Mouse (Mus musculus) MEL (cell line): Measurements from ENCODE around the gene Il10. TPM values are rescaled to one million over a fixed set of nuclear protein-coding genes. Genes with fewer than 3 reads are reported as not detected.

ENCODE experiments used
- DNase-seq: peaks from one replicate; pipeline ENCODE4 v3.0.0; 2011; ENCODE audit warnings: low read depth, low spot score
- H3K27ac ChIP-seq: 2 replicates; pipeline ENCODE4 v1.5.1; 2012; ENCODE audit warnings: low read depth, mild to moderate bottlenecking, control low read depth, low read length, moderate library complexity; ENCODE audit not compliant: control insufficient read depth
- H3K27me3 ChIP-seq, 2 experiments: fragments of 150-350 bp in 1 of 2; sonication (generic) in 1 of 2; 2 replicates each; pipeline ENCODE4 v1.6.1; 2012; ENCODE audit warnings: low read length in 2 of 2, mild to moderate bottlenecking in 2 of 2, improper control_type of control experiment in 1 of 2, moderate library complexity in 1 of 2; ENCODE audit not compliant: insufficient read depth in 2 of 2, control insufficient read depth in 1 of 2
- H3K36me3 ChIP-seq, 2 experiments: 2 replicates each; pipeline ENCODE4 v1.6.1; 2012 to 2014; ENCODE audit warnings: low read length in 2 of 2, improper control_type of control experiment in 1 of 2, inconsistent platforms in 1 of 2, mild to moderate bottlenecking in 1 of 2; ENCODE audit not compliant: insufficient read depth in 2 of 2, control insufficient read depth in 1 of 2
- H3K4me1 ChIP-seq, 2 experiments: fragments of 150-350 bp in 1 of 2; sonication (generic) in 1 of 2; 2 replicates each; pipeline ENCODE4 v1.6.1; 2012; ENCODE audit warnings: low read length in 2 of 2, improper control_type of control experiment in 1 of 2, mild to moderate bottlenecking in 1 of 2; ENCODE audit not compliant: insufficient read depth in 2 of 2, control insufficient read depth in 1 of 2
- H3K4me3 ChIP-seq, 2 experiments: fragments of 150-350 bp in 1 of 2; sonication (generic) in 1 of 2; 2 replicates each; pipeline ENCODE4 v1.5.1; 2012; ENCODE audit warnings: low read depth in 2 of 2, low read length in 2 of 2, mild to moderate bottlenecking in 2 of 2, moderate library complexity in 2 of 2, control low read depth in 1 of 2, improper control_type of control experiment in 1 of 2; ENCODE audit not compliant: control insufficient read depth in 1 of 2, insufficient read depth in 1 of 2
- H3K79me2 ChIP-seq: 2 replicates; pipeline ENCODE4 v1.6.1; 2012; ENCODE audit warnings: mild to moderate bottlenecking, low read length, moderate library complexity; ENCODE audit not compliant: control insufficient read depth, poor library complexity, insufficient read depth
- H3K9ac ChIP-seq: 2 replicates; pipeline ENCODE4 v1.6.1; 2012; ENCODE audit warnings: low read depth, mild to moderate bottlenecking, control low read depth, low read length, moderate library complexity; ENCODE audit not compliant: control insufficient read depth, poor library complexity, severe bottlenecking
- H3K9me3 ChIP-seq: fragments of 150-350 bp; sonication (generic); replicated peaks from 2 replicates; pipeline ENCODE4 v1.6.1; 2012; ENCODE audit warnings: mild to moderate bottlenecking, low read length, improper control_type of control experiment, moderate library complexity; ENCODE audit not compliant: insufficient read depth
- BHLHE40 ChIP-seq: IDR thresholded peaks from 2 replicates; pipeline ENCODE4 v1.6.1; 2012; ENCODE audit warnings: low read depth, mild to moderate bottlenecking, inconsistent platforms, low read length, improper control_type of control experiment, borderline replicate concordance
- CTCF ChIP-seq, 3 experiments: IDR thresholded peaks in 2 of 3; conservative IDR thresholded peaks in 1 of 3; 2 replicates each; pipeline ENCODE4 v1.5.1; 2011 to 2012; ENCODE audit warnings: low read length in 3 of 3, low read depth in 2 of 3, mild to moderate bottlenecking in 2 of 3, improper control_type of control experiment in 1 of 3, inconsistent platforms in 1 of 3, mixed read lengths in 1 of 3, moderate library complexity in 1 of 3; ENCODE audit not compliant: control insufficient read depth in 1 of 3, insufficient read depth in 1 of 3, poor library complexity in 1 of 3, severe bottlenecking in 1 of 3
- E2F4 ChIP-seq: IDR thresholded peaks from 2 replicates; pipeline ENCODE4 v1.6.1; 2011; ENCODE audit warnings: low read depth, low read length, improper control_type of control experiment, borderline replicate concordance
- EP300 ChIP-seq, 2 experiments: IDR thresholded peaks; 2 replicates each; pipeline ENCODE4 v1.6.1; 2011; ENCODE audit warnings: improper control_type of control experiment in 2 of 2, low read length in 2 of 2, low read depth in 1 of 2, mild to moderate bottlenecking in 1 of 2
- ETS1 ChIP-seq: IDR thresholded peaks from 2 replicates; pipeline ENCODE4 v1.6.1; 2012; ENCODE audit warnings: low read depth, mild to moderate bottlenecking, inconsistent platforms, low read length, improper control_type of control experiment, moderate library complexity
- GABPA ChIP-seq: IDR thresholded peaks from 2 replicates; pipeline ENCODE4 v1.6.1; 2012; ENCODE audit warnings: low read depth, mild to moderate bottlenecking, inconsistent platforms, low read length, improper control_type of control experiment, moderate library complexity
- KAT2A ChIP-seq: conservative IDR thresholded peaks from 2 replicates; pipeline ENCODE4 v1.6.1; 2012; ENCODE audit warnings: low read depth, low read length, improper control_type of control experiment, inconsistent platforms
- MAX ChIP-seq: IDR thresholded peaks from 2 replicates; pipeline ENCODE4 v1.6.1; 2011; ENCODE audit warnings: low read length, improper control_type of control experiment
- MAZ ChIP-seq: IDR thresholded peaks from 2 replicates; pipeline ENCODE4 v1.6.1; 2012; ENCODE audit warnings: low read depth, mild to moderate bottlenecking, inconsistent platforms, low read length, improper control_type of control experiment
- MYB ChIP-seq: IDR thresholded peaks from 2 replicates; pipeline ENCODE4 v1.6.1; 2011; ENCODE audit warnings: mild to moderate bottlenecking, low read depth, low read length, improper control_type of control experiment
- NELFE ChIP-seq: IDR thresholded peaks from 2 replicates; pipeline ENCODE4 v1.6.1; 2011; ENCODE audit warnings: low read depth, low read length, improper control_type of control experiment
- POLR2A ChIP-seq, 2 experiments: IDR thresholded peaks; 2 replicates each; pipeline ENCODE4 v1.6.1; 2011 to 2012; ENCODE audit warnings: low read length in 2 of 2, mild to moderate bottlenecking in 2 of 2, control low read depth in 1 of 2, improper control_type of control experiment in 1 of 2, low read depth in 1 of 2, moderate library complexity in 1 of 2; ENCODE audit not compliant: control insufficient read depth in 1 of 2, insufficient read depth in 1 of 2, poor library complexity in 1 of 2
- POLR2AphosphoS2 ChIP-seq: IDR thresholded peaks from 2 replicates; pipeline ENCODE4 v1.6.1; 2011; ENCODE audit warnings: low read length, improper control_type of control experiment
- POLR2AphosphoS5 ChIP-seq: IDR thresholded peaks from 2 replicates; pipeline ENCODE4 v1.6.1; 2012; ENCODE audit warnings: low read depth, borderline replicate concordance, mild to moderate bottlenecking, inconsistent platforms, low read length, moderate library complexity, mixed read lengths
- RAD21 ChIP-seq: IDR thresholded peaks from 2 replicates; pipeline ENCODE4 v1.6.1; 2011; ENCODE audit warnings: mild to moderate bottlenecking, low read depth, low read length, improper control_type of control experiment
- TBP ChIP-seq: IDR thresholded peaks from 2 replicates; pipeline ENCODE4 v1.8.0; 2011; ENCODE audit warnings: low read depth, low read length, improper control_type of control experiment
- TCF12 ChIP-seq: IDR thresholded peaks from 2 replicates; pipeline ENCODE4 v1.6.1; 2014; ENCODE audit warnings: low read depth, mild to moderate bottlenecking, inconsistent platforms, low read length, improper control_type of control experiment, moderate library complexity
- USF2 ChIP-seq, 2 experiments: IDR thresholded peaks; 2 replicates each; pipeline ENCODE4 v1.6.1; 2011 to 2012; ENCODE audit warnings: improper control_type of control experiment in 2 of 2, low read length in 2 of 2, borderline replicate concordance in 1 of 2, inconsistent platforms in 1 of 2, low read depth in 1 of 2, mild to moderate bottlenecking in 1 of 2; ENCODE audit not compliant: insufficient read depth in 1 of 2
- ZMIZ1 ChIP-seq: IDR thresholded peaks from 2 replicates; pipeline ENCODE4 v1.6.1; 2012; ENCODE audit warnings: low read depth, mild to moderate bottlenecking, inconsistent platforms, low read length, improper control_type of control experiment, moderate library complexity
- ZNF384 ChIP-seq: IDR thresholded peaks from 2 replicates; pipeline ENCODE4 v1.6.1; 2012; ENCODE audit warnings: low read depth, mild to moderate bottlenecking, inconsistent platforms, low read length, improper control_type of control experiment
- polyA plus RNA-seq, 2 experiments: library from polyadenylated mRNA; stranded (reverse) in 1 of 2; unstranded in 1 of 2; fragments of >175 nt in 1 of 2; fragments of >200 nt in 1 of 2; gene quantifications; 2 replicates each; pipeline versions ENCODE4 v1.2.1 to v1.2.4; 2012; ENCODE audit warnings: low replicate concordance in 2 of 2, low read depth in 1 of 2; ENCODE audit not compliant: insufficient read length in 2 of 2, insufficient read depth in 1 of 2, missing spikeins in 1 of 2
- total RNA-seq: library from RNA; depleted of rRNA; stranded (reverse); fragments of 300-350 nt; gene quantifications from 2 replicates; pipeline ENCODE4 v1.2.3, GENCODE M21; 2012

Il10 gene
- total and polyA plus RNA-seq, 3 experiments, result not detected

DNA sequence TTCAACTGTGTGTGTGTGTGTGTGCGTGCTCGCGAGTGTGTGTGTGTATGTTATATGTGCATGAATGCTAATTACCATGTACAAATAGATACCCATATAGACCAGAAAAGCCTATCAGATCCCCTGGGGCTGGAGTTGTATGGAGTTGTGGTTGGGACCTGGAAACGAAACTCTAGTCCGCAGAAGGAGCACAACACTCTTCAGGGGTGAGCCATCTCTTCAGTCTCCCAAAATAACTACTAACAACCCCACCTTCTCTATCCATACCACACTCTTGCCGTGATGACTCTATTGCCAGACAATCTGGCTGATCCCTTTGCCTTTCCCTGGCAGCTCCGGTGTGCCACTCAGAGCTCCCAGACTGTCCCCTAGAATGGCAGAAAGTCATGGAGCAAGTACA lies 3.8 kb upstream of the Il10 start:
- H3K9me3 ChIP-seq, result no peaks in the 10 kb centered on the region
- no peak for DNase-seq

DNA sequence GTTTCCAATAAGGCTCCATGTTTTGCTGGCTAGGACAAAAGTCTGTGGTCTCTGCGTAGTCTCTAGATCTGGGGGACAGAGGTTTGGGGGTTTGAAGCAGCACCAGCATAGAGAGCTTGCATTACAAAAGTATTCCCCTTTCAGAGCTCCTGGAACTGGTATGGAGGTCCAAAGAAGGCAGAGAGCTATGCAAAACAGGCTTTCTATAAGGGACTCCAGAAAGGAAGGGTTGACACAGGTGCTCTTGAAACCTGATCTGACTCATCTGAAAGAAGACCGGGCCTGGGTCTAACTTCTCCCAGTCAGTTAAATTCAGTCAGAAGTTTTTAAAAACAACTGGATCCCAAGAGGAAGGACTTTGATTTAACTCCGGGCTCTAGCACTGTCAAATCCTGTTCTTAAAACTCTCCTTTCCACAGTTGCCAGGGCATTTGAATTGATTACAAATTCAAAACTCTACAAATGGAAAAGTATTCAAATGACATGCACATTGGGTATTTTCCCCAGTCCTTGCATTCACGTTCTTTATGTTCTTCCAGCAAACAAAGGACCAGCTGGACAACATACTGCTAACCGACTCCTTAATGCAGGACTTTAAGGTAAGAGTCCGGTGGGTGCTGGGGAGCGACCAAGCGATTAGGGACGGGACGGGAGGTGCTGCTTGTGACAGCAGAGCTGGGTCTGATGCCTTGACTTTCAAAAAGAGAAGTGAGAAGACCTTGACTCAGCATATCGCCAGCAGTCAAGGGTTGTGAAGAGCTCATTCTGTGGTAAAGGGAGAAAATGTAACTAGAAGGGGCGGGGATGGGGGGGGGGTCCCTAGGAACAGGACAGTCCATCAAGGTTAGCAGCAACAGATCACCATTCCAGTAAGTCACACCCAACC lies 1.0 kb downstream of the Il10 start:
- Histone ChIP-seq H3K27ac (no peak overlapping the region), H3K4me1 (no peaks in the 10 kb centered on the region), H3K27me3 (peaks cover 11 to 13% of the 10 kb centered on the region in 2 experiments), H3K79me2 (no peaks in the 10 kb centered on the region), H3K9me3 (no peaks in the 10 kb centered on the region), H3K36me3 (no peaks in the 10 kb centered on the region), H3K9ac (no peak overlapping the region), H3K4me3 (no peak overlapping the region)
- no peak for DNase-seq
- no peak for TF ChIP-seq KAT2A
- no peak for TF ChIP-seq USF2 (IDR thresholded peaks at IDR 0.05; ENCODE audit: borderline replicate concordance in 1 of 2, insufficient read depth in 1 of 2, low read depth in 1 of 2, low read length in 2 of 2)
- TF ChIP-seq CTCF (IDR thresholded peaks at IDR 0.05 in 2 of 3, conservative IDR thresholded peaks at IDR 0.05 in 1 of 3; ENCODE audit: control insufficient read depth in 1 of 3, insufficient read depth in 1 of 3, low read depth in 2 of 3, low read length in 3 of 3, poor library complexity in 1 of 3, severe bottlenecking in 1 of 3), result no peak
- no peak for TF ChIP-seq NELFE
- no peak for TF ChIP-seq ZNF384
- no peak for TF ChIP-seq MAZ
- no peak for TF ChIP-seq GABPA
- TF ChIP-seq BHLHE40, result no peak
- no peak for TF ChIP-seq POLR2AphosphoS2
- no peak for TF ChIP-seq POLR2AphosphoS5

More for the DNA sequence above, 3.8 kb upstream of the Il10 start:
- no peak overlapping the region for H3K4me3 ChIP-seq
- H3K4me1 ChIP-seq, result no peaks in the 10 kb centered on the region
- TF ChIP-seq MAX (no peak), TCF12 (no peak), ZMIZ1 (no peak), NELFE (no peak), BHLHE40 (no peak), MAZ (no peak), POLR2A (IDR thresholded peaks at IDR 0.05; ENCODE audit: control insufficient read depth in 1 of 2, insufficient read depth in 1 of 2, low read depth in 1 of 2, low read length in 2 of 2, poor library complexity in 1 of 2) (no peak), ZNF384 (no peak), TBP (no peak), MYB (no peak), EP300 (IDR thresholded peaks at IDR 0.05; ENCODE audit: low read depth in 1 of 2, low read length in 2 of 2) (no peak), E2F4 (no peak), GABPA (no peak), RAD21 (no peak), ETS1 (no peak)
- H3K36me3 ChIP-seq, result no peaks in the 10 kb centered on the region
- H3K27ac ChIP-seq, result no peak overlapping the region
- H3K79me2 ChIP-seq, result no peaks in the 10 kb centered on the region
- peaks cover 6 to 7% of the 10 kb centered on the region in 2 experiments for H3K27me3 ChIP-seq
- H3K9ac ChIP-seq, result no peak overlapping the region
